In genomic region chr6:39372727-39373126, GRCm38 (mm10) we compare ENCODE assay signal across 7 mouse cellular contexts. TPM values are rescaled to one million over a fixed set of nuclear protein-coding genes. Genes with fewer than 3 reads are reported as not detected.
DNase-seq lines count a peak whose midpoint lies in the region; ATAC-seq lines count a peak whose summit lies in the region.

No protein-coding gene starts in this region.

- ATAC-seq in neutrophil, adult 5-6 weeks (ENCODE audit: extremely low read depth, insufficient number of reproducible peaks, low FRiP score, poor library complexity, severe bottlenecking), result peak; percentile 51

- DNase-seq in 3T3-L1 (ENCODE audit: low read depth, low spot score), result peak; percentile 89
- DNase-seq in Muller cell, postnatal 12 days (ENCODE audit: inconsistent ontology term), result peak; percentile 50
- DNase-seq in heart, adult 9 months (ENCODE audit: low spot score in 2 of 2), result peak; percentile 79 to 82
- peak; percentile 44 for DNase-seq in kidney, postnatal 36 days
- DNase-seq in embryo, embryonic 10 days (ENCODE audit: low spot score), result no peak
- no peak for DNase-seq in cerebellum, postnatal 4 days (ENCODE audit: low spot score in 2 of 2)

RNA-seq across cellular contexts. Expression of gene Slc37a3, which starts 4.7 kb away (rescaled TPM):
- total RNA-seq in neutrophil, adult 5-6 weeks (2017), result 28.6 and 29.4 TPM in 2 replicates

RNA-seq across cellular contexts. Expression of gene Rab19, which starts 8.2 kb away (rescaled TPM):
- 9.5 and 15.6 TPM in 2 replicates for total RNA-seq in neutrophil, adult 5-6 weeks (2017)

RNA-seq across cellular contexts. Expression of gene Mkrn1, which starts 47.5 kb away (rescaled TPM):
- 246 and 268 TPM in 2 replicates for total RNA-seq in neutrophil, adult 5-6 weeks (2017)

Comparison
In these comparisons a context has a peak if more than half of its experiments do, and no peak if none do; other contexts are left out.
1. DNase-seq: peak in 3T3-L1 (single experiment), Muller cell, postnatal 12 days (single experiment), heart, adult 9 months (2 of 2) and kidney, postnatal 36 days (2 of 2); none in embryo, embryonic 10 days (single experiment) and cerebellum, postnatal 4 days (0 of 2).